Mouse (Mus musculus) liver, postnatal 0 days (tissue): ENCODE measurements around the gene Polr1c.

Source experiments
- CTCF ChIP-seq: sonication (generic); IDR thresholded peaks from 2 replicates; pipeline ENCODE4 v1.5.1; 2016; ENCODE audit warnings: antibody characterized with exemption, low read depth
- EP300 ChIP-seq: IDR thresholded peaks from 2 replicates; pipeline ENCODE4 v1.6.1; 2016; ENCODE audit warnings: antibody characterized with exemption, low read depth, mild to moderate bottlenecking

DNA sequence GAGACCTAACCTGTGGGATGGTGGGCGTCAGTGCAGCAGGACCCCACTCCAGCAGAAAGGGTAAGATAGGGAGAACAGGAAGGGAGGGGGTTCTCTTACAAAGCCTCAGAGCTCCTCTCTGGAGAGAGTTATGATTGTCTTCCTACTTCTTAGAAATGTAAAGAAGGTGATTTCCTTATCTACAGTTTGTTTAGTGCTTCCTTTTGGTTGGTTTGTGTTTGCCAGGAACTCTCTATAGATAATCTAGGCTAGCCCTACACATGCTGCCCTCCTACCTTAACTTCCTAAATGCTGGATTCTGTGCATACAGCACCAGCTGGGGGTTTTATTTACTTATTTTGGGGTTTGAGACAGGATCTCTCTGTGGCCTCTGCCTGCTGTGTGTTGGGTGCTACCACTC lies 11.8 kb downstream of the Polr1c start:
- TF ChIP-seq CTCF = no peak
- no peak for TF ChIP-seq EP300
